Mouse (Mus musculus): ENCODE data around the gene Oosp3. TPM values are rescaled to one million over a fixed set of nuclear protein-coding genes. Genes with fewer than 3 reads are reported as not detected.

The Oosp3 gene
- polyA plus RNA-seq (2014; fragmentation: Illumina TruSeq; extraction: RNeasy Lipid Tissue Mini Kit (QIAGEN cat#74804); ENCODE audit: low read depth, low replicate concordance) = not detected

DNA sequence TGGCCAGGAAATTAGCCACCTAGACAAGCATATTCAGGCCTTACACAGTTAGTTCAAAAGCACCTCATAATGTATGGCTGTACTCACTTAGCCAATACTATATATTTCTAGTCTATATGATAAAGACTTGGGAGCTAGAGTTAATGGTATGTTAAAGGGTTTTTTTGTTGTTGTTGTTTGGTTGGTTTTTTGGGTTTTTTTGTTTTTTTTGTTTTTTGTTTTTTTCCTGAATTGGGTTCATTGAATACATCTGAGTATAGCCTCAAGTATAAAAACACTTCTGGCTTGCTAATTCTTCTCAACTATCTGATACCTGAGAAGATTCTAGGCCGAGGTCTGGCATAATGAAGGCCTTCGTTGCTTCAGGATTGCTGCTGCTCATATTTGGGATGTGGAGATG, at the start of gene Oosp3:
TSS of gene Oosp3 (plus strand) at position 301 of the 400 bp plus-strand sequence.

GRCm38 (mm10) chr19:11660459-11660858, 36.4 kb upstream of the Oosp3 start, which contains the start of gene Oosp2:
Gene Oosp2 (minus strand): TSS chr19:11660559.

DNA sequence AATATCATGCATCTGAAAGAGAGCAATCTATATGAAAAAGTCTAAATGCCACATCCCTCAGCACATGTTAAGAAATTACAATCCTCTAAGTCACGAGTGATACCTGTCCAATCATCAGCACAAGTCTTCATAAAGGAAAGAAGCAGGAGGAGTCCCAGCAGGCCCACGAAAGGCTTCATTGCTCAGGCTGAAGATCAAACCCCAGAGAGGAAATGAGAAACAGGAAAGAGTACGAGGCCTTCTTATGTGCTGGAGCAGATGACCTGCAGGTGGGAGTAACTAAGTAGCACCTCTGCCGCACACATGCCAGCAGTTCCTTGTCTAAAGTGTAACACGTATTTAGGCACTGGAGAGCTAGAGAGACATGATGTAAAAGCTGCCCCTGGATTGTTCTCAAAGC, 6.0 kb upstream of the Oosp3 start, which contains the start of gene Oosp1:
TSS of gene Oosp1 (minus strand) at position 312 of the 400 bp plus-strand sequence.

GRCm38 (mm10) chr19:11747298-11747697, 50.4 kb downstream of the Oosp3 start, which contains the start of gene Gif:
Gene Gif (plus strand): TSS chr19:11747554.

Other genes starting within 250 kb of the Oosp3 start
- 7.1 TPM for gene Ms4a6c, start 227.7 kb upstream of the Oosp3 start, polyA plus RNA-seq (2014; fragmentation: Illumina TruSeq; extraction: RNeasy Lipid Tissue Mini Kit (QIAGEN cat#74804); ENCODE audit: low read depth, low replicate concordance)
- gene Gm8369, start 211.1 kb upstream of the Oosp3 start, polyA plus RNA-seq (2014; fragmentation: Illumina TruSeq; extraction: RNeasy Lipid Tissue Mini Kit (QIAGEN cat#74804); ENCODE audit: low read depth, low replicate concordance) = not detected
- gene Ms4a6b, start 180.5 kb upstream of the Oosp3 start, polyA plus RNA-seq (2014; fragmentation: Illumina TruSeq; extraction: RNeasy Lipid Tissue Mini Kit (QIAGEN cat#74804); ENCODE audit: low read depth, low replicate concordance) = 4.7 TPM
- 17.2 TPM for gene Ms4a4d, start 160.3 kb upstream of the Oosp3 start, polyA plus RNA-seq (2014; fragmentation: Illumina TruSeq; extraction: RNeasy Lipid Tissue Mini Kit (QIAGEN cat#74804); ENCODE audit: low read depth, low replicate concordance)
- gene Ms4a6d, start 92.2 kb upstream of the Oosp3 start, polyA plus RNA-seq (2014; fragmentation: Illumina TruSeq; extraction: RNeasy Lipid Tissue Mini Kit (QIAGEN cat#74804); ENCODE audit: low read depth, low replicate concordance) = 4.2 TPM
- gene Ms4a2, start 73.3 kb upstream of the Oosp3 start, polyA plus RNA-seq (2014; fragmentation: Illumina TruSeq; extraction: RNeasy Lipid Tissue Mini Kit (QIAGEN cat#74804); ENCODE audit: low read depth, low replicate concordance) = not detected
- not detected for gene Ms4a3, start 56.2 kb upstream of the Oosp3 start, polyA plus RNA-seq (2014; fragmentation: Illumina TruSeq; extraction: RNeasy Lipid Tissue Mini Kit (QIAGEN cat#74804); ENCODE audit: low read depth, low replicate concordance)
- gene Oosp2, start 36.5 kb upstream of the Oosp3 start, polyA plus RNA-seq (2014; fragmentation: Illumina TruSeq; extraction: RNeasy Lipid Tissue Mini Kit (QIAGEN cat#74804); ENCODE audit: low read depth, low replicate concordance) = not detected
- not detected for gene Oosp1, start 5.9 kb upstream of the Oosp3 start, polyA plus RNA-seq (2014; fragmentation: Illumina TruSeq; extraction: RNeasy Lipid Tissue Mini Kit (QIAGEN cat#74804); ENCODE audit: low read depth, low replicate concordance)
- not detected for gene Gif, start 50.5 kb downstream of the Oosp3 start, polyA plus RNA-seq (2014; fragmentation: Illumina TruSeq; extraction: RNeasy Lipid Tissue Mini Kit (QIAGEN cat#74804); ENCODE audit: low read depth, low replicate concordance)
- 100 TPM for gene Mrpl16, start 73.3 kb downstream of the Oosp3 start, polyA plus RNA-seq (2014; fragmentation: Illumina TruSeq; extraction: RNeasy Lipid Tissue Mini Kit (QIAGEN cat#74804); ENCODE audit: low read depth, low replicate concordance)
- 6.6 TPM for gene Stx3, start 122.3 kb downstream of the Oosp3 start, polyA plus RNA-seq (2014; fragmentation: Illumina TruSeq; extraction: RNeasy Lipid Tissue Mini Kit (QIAGEN cat#74804); ENCODE audit: low read depth, low replicate concordance)
- not detected for gene Olfr1417, start 142.2 kb downstream of the Oosp3 start, polyA plus RNA-seq (2014; fragmentation: Illumina TruSeq; extraction: RNeasy Lipid Tissue Mini Kit (QIAGEN cat#74804); ENCODE audit: low read depth, low replicate concordance)
- gene Olfr1418, start 164.0 kb downstream of the Oosp3 start, polyA plus RNA-seq (2014; fragmentation: Illumina TruSeq; extraction: RNeasy Lipid Tissue Mini Kit (QIAGEN cat#74804); ENCODE audit: low read depth, low replicate concordance) = not detected
- not detected for gene Olfr1419, start 178.1 kb downstream of the Oosp3 start, polyA plus RNA-seq (2014; fragmentation: Illumina TruSeq; extraction: RNeasy Lipid Tissue Mini Kit (QIAGEN cat#74804); ENCODE audit: low read depth, low replicate concordance)
- gene Olfr1420, start 189.5 kb downstream of the Oosp3 start, polyA plus RNA-seq (2014; fragmentation: Illumina TruSeq; extraction: RNeasy Lipid Tissue Mini Kit (QIAGEN cat#74804); ENCODE audit: low read depth, low replicate concordance) = not detected
- 24.4 TPM for gene Patl1, start 215.3 kb downstream of the Oosp3 start, polyA plus RNA-seq (2014; fragmentation: Illumina TruSeq; extraction: RNeasy Lipid Tissue Mini Kit (QIAGEN cat#74804); ENCODE audit: low read depth, low replicate concordance)